Mouse (Mus musculus) gastrocnemius, adult 8-10 months (tissue): Measurements from ENCODE around the gene Gfm2. TPM values are rescaled to one million over a fixed set of nuclear protein-coding genes. Genes with fewer than 3 reads are reported as not detected.

Source experiments
- DNase-seq, 2 experiments: peaks; one replicate each; pipeline ENCODE4 v3.0.0; 2022; ENCODE audit warnings: low spot score in 2 of 2
- total RNA-seq, 4 experiments: library from RNA; stranded (reverse); gene quantifications; 2 replicates each; pipeline ENCODE4 v1.2.4; 2022

Gene Gfm2
- total RNA-seq, 4 experiments from 2014 or later, result 46.6 to 53.9 (median 51.7) TPM

- DNase-seq, result no peak
These were observed 50.0 kb downstream of the Gfm2 start for GRCm38 (mm10) chr13:97187693-97188092.

- no peak for DNase-seq
These were observed 54.9 kb downstream of the Gfm2 start for GRCm38 (mm10) chr13:97192649-97193048.

- peak; percentile 32 to 61 for DNase-seq
These were observed 55.7 kb downstream of the Gfm2 start for GRCm38 (mm10) chr13:97193420-97193819.

GRCm38 (mm10) chr13:97196186-97196924 lies 58.6 kb downstream of the Gfm2 start:
- no peak for DNase-seq

GRCm38 (mm10) chr13:97196925-97197218 lies 59.1 kb downstream of the Gfm2 start:
- no peak for DNase-seq

- DNase-seq, result peak; percentile 86 to 91
These were observed 60.3 kb downstream of the Gfm2 start, which contains the start of gene Hexb for GRCm38 (mm10) chr13:97197932-97198562. Gene Hexb (minus strand): TSS chr13:97198357.

- no peak for DNase-seq
These were observed 61.4 kb downstream of the Gfm2 start for GRCm38 (mm10) chr13:97199123-97199522.

GRCm38 (mm10) chr13:97201076-97201475 lies 63.3 kb downstream of the Gfm2 start:
- no peak for DNase-seq

- DNase-seq, result no peak
These were observed 64.2 kb downstream of the Gfm2 start for GRCm38 (mm10) chr13:97201896-97202295.

- peak; percentile 67 to 75 for DNase-seq
These were observed 67.4 kb downstream of the Gfm2 start for GRCm38 (mm10) chr13:97205052-97205701.

GRCm38 (mm10) chr13:97206046-97206445 lies 68.3 kb downstream of the Gfm2 start:
- DNase-seq, result no peak

GRCm38 (mm10) chr13:97207472-97208111 lies 69.9 kb downstream of the Gfm2 start:
- DNase-seq, result no peak

GRCm38 (mm10) chr13:97208112-97208478 lies 70.4 kb downstream of the Gfm2 start:
- no peak for DNase-seq

- no peak for DNase-seq
These were observed 70.8 kb downstream of the Gfm2 start for GRCm38 (mm10) chr13:97208500-97209010.

- DNase-seq, result no peak
These were observed 77.0 kb downstream of the Gfm2 start for GRCm38 (mm10) chr13:97214583-97215268.

- no peak for DNase-seq
These were observed 77.8 kb downstream of the Gfm2 start for GRCm38 (mm10) chr13:97215563-97215962.

GRCm38 (mm10) chr13:97216196-97216595 lies 78.5 kb downstream of the Gfm2 start:
- no peak for DNase-seq

GRCm38 (mm10) chr13:97220022-97220421 lies 82.3 kb downstream of the Gfm2 start:
- no peak for DNase-seq

- DNase-seq, result no peak
These were observed 86.1 kb downstream of the Gfm2 start for GRCm38 (mm10) chr13:97223856-97224255.

GRCm38 (mm10) chr13:97224341-97224982 lies 86.7 kb downstream of the Gfm2 start:
- DNase-seq, result no peak

- DNase-seq, result no peak
These were observed 87.4 kb downstream of the Gfm2 start for GRCm38 (mm10) chr13:97225130-97225529.
